31 mouse cellular contexts compared by ENCODE assay signal in the genomic region with DNA sequence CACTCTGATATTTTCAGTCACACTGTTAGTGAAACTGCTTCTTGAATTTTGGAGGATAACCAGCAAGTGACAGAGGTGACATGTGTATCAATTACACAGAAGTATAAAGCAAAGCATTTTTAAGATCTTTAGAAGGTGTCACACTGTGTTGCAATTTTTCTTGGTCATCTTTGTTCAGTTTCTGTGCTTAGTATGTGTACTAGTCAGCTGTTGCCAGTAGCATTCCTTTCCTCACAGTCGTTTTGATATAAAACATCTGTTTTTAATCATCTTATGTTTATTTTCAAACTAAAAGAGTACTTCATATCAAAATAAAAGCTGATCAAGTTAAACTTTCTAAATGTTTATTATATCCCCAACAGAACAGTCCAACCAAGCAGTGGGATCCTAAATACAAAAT.
A peak's percentile ranks its signal among the peaks of the same experiment; 100 is the strongest.
DNase-seq lines count a peak whose midpoint lies in the region; ATAC-seq and TF ChIP-seq lines count a peak whose summit lies in the region.
"Had no signal": no experiment of that assay in that cellular context is flagged by ENCODE, and none has a peak within 500 bp of the region (broad histone marks: within the 10 kb centered on the region; RNA-seq: fewer than 3 reads in every experiment).

No protein-coding gene starts in this region.

- ATAC-seq in heart, postnatal 0 days (ENCODE audit: insufficient read depth, low read depth), result no peak
- ATAC-seq in lung, embryonic 15.5 days (ENCODE audit: borderline replicate concordance, extremely low read depth, low FRiP score, low TSS enrichment), result peak; percentile 86
- ATAC-seq in stomach, postnatal 0 days (ENCODE audit: low FRiP score, low TSS enrichment), result no peak
- ATAC-seq: activated CD4-positive, CD25-positive, alpha-beta regulatory T cell, adult 4 months; CD4-positive, CD25-positive, alpha-beta regulatory T cell, adult 4 months; forebrain, embryonic 16.5 days; hindbrain, postnatal 0 days; intestine, embryonic 15.5 days; midbrain, embryonic 16.5 days had no signal

- 44% methylated on average over 1 of the region's 1 CpGs for WGBS in heart, postnatal 0 days
- WGBS in lung, embryonic 15.5 days, result 28% methylated on average over 1 of the region's 1 CpGs
- WGBS in stomach, postnatal 0 days, result 26% methylated on average over 1 of the region's 1 CpGs

- no peak overlapping the region for H3K9ac ChIP-seq in heart, postnatal 0 days (replicated peaks; ENCODE audit: low read depth, low read length)
- no peak overlapping the region for H3K9ac ChIP-seq in lung, embryonic 15.5 days
- no peak overlapping the region for H3K9ac ChIP-seq in stomach, postnatal 0 days (ENCODE audit: low read length)
- H3K9ac ChIP-seq: heart, embryonic 13.5 days; hindbrain, embryonic 12.5 days; intestine, embryonic 15.5 days; limb, embryonic 15.5 days; liver, embryonic 14.5 days had no signal

- no peak overlapping the region for H3K4me2 ChIP-seq in heart, postnatal 0 days (ENCODE audit: low read depth, low read length)
- no peak overlapping the region for H3K4me2 ChIP-seq in lung, embryonic 15.5 days
- H3K4me2 ChIP-seq in stomach, postnatal 0 days (replicated peaks; ENCODE audit: low read depth), result no peak overlapping the region
- H3K4me2 ChIP-seq: heart, embryonic 13.5 days; hindbrain, embryonic 12.5 days; intestine, embryonic 15.5 days; limb, embryonic 15.5 days had no signal

- H3K27ac ChIP-seq in heart, postnatal 0 days (ENCODE audit: low read depth), result no peak overlapping the region
- no peak overlapping the region for H3K27ac ChIP-seq in lung, embryonic 15.5 days
- H3K27ac ChIP-seq in embryonic fibroblast, embryonic 13.5 days (ENCODE audit: insufficient read depth, low read length), result peak overlapping the region; percentile 96
- no peak overlapping the region for H3K27ac ChIP-seq in stomach, postnatal 0 days (replicated peaks)
- H3K27ac ChIP-seq: forebrain, embryonic 10.5 days; gastrocnemius, adult 2 months; heart, adult 2 months; heart, embryonic 13.5 days; hindbrain, embryonic 12.5 days; hindbrain, postnatal 0 days; intestine, embryonic 15.5 days; limb, embryonic 10.5 days; limb, embryonic 15.5 days; liver, embryonic 14.5 days; midbrain, embryonic 10.5 days had no signal

- DNase-seq in heart, postnatal 0 days (ENCODE audit: low spot score), result peak; percentile 33
- DNase-seq in heart, postnatal 14 days, result no peak
- no peak for DNase-seq in lung, postnatal 4 days
- peak; percentile 16 for DNase-seq in skeletal muscle tissue, adult 2 months (ENCODE audit: low read depth, low spot score)
- no peak for DNase-seq in stomach, postnatal 0 days (ENCODE audit: low spot score)
- DNase-seq: adrenal gland, adult 2 months; adrenal gland, postnatal 36 days; cerebellum, adult 18-20 months; cerebellum, postnatal 10 days; gastrocnemius, adult 2 months; heart, adult 2 months; heart, postnatal 36 days; kidney, adult 2 months; kidney, postnatal 10 days; thymus, adult 2 months; thymus, postnatal 36 days had no signal

- no peaks in the 10 kb centered on the region for H3K36me3 ChIP-seq in heart, postnatal 0 days (replicated peaks; ENCODE audit: control insufficient read depth, insufficient read depth, low read length)
- no peaks in the 10 kb centered on the region for H3K36me3 ChIP-seq in lung, embryonic 15.5 days
- no peaks in the 10 kb centered on the region for H3K36me3 ChIP-seq in stomach, postnatal 0 days (ENCODE audit: control insufficient read depth, insufficient read depth, low read length)
- H3K36me3 ChIP-seq: forebrain, embryonic 10.5 days; heart, embryonic 13.5 days; hindbrain, embryonic 12.5 days; intestine, embryonic 15.5 days; limb, embryonic 10.5 days; limb, embryonic 15.5 days; midbrain, embryonic 10.5 days had no signal

- H3K9me3 ChIP-seq in heart, postnatal 0 days (replicated peaks; ENCODE audit: control insufficient read depth, low read length), result no peaks in the 10 kb centered on the region
- no peaks in the 10 kb centered on the region for H3K9me3 ChIP-seq in lung, embryonic 15.5 days
- H3K9me3 ChIP-seq in stomach, postnatal 0 days (ENCODE audit: control insufficient read depth, low read length), result no peaks in the 10 kb centered on the region
- H3K9me3 ChIP-seq: forebrain, embryonic 10.5 days; heart, embryonic 13.5 days; hindbrain, embryonic 12.5 days; intestine, embryonic 15.5 days; limb, embryonic 10.5 days; limb, embryonic 15.5 days; midbrain, embryonic 10.5 days had no signal

- intact Hi-C loops in heart, postnatal 14 days (cut with DNase I), result no loop called here

- no peak for TF ChIP-seq EP300 in heart, postnatal 0 days (IDR thresholded peaks at IDR 0.05; ENCODE audit: low read depth)
- no peak for TF ChIP-seq EP300 in stomach, postnatal 0 days (optimal IDR thresholded peaks at IDR 0.05)

- H3K27me3 ChIP-seq in heart, postnatal 0 days (ENCODE audit: control insufficient read depth, insufficient read depth, low read length), result no peaks in the 10 kb centered on the region
- no peaks in the 10 kb centered on the region for H3K27me3 ChIP-seq in lung, embryonic 15.5 days
- no peaks in the 10 kb centered on the region for H3K27me3 ChIP-seq in stomach, postnatal 0 days (ENCODE audit: control insufficient read depth, insufficient read depth, low read length)
- H3K27me3 ChIP-seq: heart, embryonic 13.5 days; hindbrain, embryonic 12.5 days; intestine, embryonic 15.5 days; limb, embryonic 15.5 days had no signal

- no peak for TF ChIP-seq POLR2A in embryonic fibroblast, embryonic 13.5 days (IDR thresholded peaks at IDR 0.05; ENCODE audit: low read depth, low read length)

- H3K4me3 ChIP-seq in heart, postnatal 0 days (ENCODE audit: low read depth, low read length), result no peak overlapping the region
- no peak overlapping the region for H3K4me3 ChIP-seq in lung, embryonic 15.5 days
- H3K4me3 ChIP-seq in embryonic fibroblast, embryonic 13.5 days (ENCODE audit: insufficient read depth, low read length), result no peak overlapping the region
- no peak overlapping the region for H3K4me3 ChIP-seq in stomach, postnatal 0 days (ENCODE audit: low read depth, low read length)
- H3K4me3 ChIP-seq: forebrain, embryonic 10.5 days; gastrocnemius, adult 2 months; heart, adult 2 months; heart, embryonic 13.5 days; hindbrain, embryonic 12.5 days; intestine, embryonic 15.5 days; limb, embryonic 10.5 days; limb, embryonic 15.5 days; midbrain, embryonic 10.5 days had no signal

- H3K4me1 ChIP-seq in heart, postnatal 0 days (ENCODE audit: control insufficient read depth, insufficient read depth), result no peaks in the 10 kb centered on the region
- 0 out of 2 replicates have a peak, but pooled peaks cover 3% of the 10 kb centered on the region for H3K4me1 ChIP-seq in lung, embryonic 15.5 days
- H3K4me1 ChIP-seq in embryonic fibroblast, embryonic 13.5 days (ENCODE audit: control insufficient read depth, insufficient read depth, low read length), result peaks cover 5% of the 10 kb centered on the region; the same call in 1 of the 2 replicates
- no peaks in the 10 kb centered on the region for H3K4me1 ChIP-seq in stomach, postnatal 0 days (replicated peaks; ENCODE audit: control insufficient read depth, insufficient read depth)
- H3K4me1 ChIP-seq: forebrain, embryonic 10.5 days; heart, embryonic 13.5 days; hindbrain, embryonic 12.5 days; intestine, embryonic 15.5 days; limb, embryonic 10.5 days; limb, embryonic 15.5 days; midbrain, embryonic 10.5 days had no signal

- TF ChIP-seq CTCF in heart, postnatal 0 days (IDR thresholded peaks at IDR 0.05; ENCODE audit: low read depth), result no peak
- no peak for TF ChIP-seq CTCF in embryonic fibroblast, embryonic 13.5 days (IDR thresholded peaks at IDR 0.05; ENCODE audit: borderline replicate concordance, insufficient read depth, low read length)
- no peak for TF ChIP-seq CTCF in stomach, postnatal 0 days (IDR thresholded peaks at IDR 0.05; ENCODE audit: low read depth)

Comparison
In these comparisons a context has a peak if more than half of its experiments do, and no peak if none do; other contexts are left out.
1. DNase-seq: peak in heart, postnatal 0 days (single experiment) and skeletal muscle tissue, adult 2 months (single experiment); none in heart, postnatal 14 days (0 of 2), lung, postnatal 4 days (0 of 2) and stomach, postnatal 0 days (single experiment).